Mouse (Mus musculus) megakaryocyte, embryonic 14.5 days (primary cell): ENCODE data around the gene Tas2r138. TPM values are rescaled to one million over a fixed set of nuclear protein-coding genes. Genes with fewer than 3 reads are reported as not detected.
"Not testable (repeated sequence)": the region's sequence is repeated elsewhere in the genome, so short reads cannot be mapped to it uniquely, and the experiment has no call there.

ENCODE experiments used
- H3K27me3 ChIP-seq: replicated peaks from 2 replicates; pipeline ENCODE3; 2012; ENCODE audit warnings: inconsistent platforms
- H3K36me3 ChIP-seq: replicated peaks from 2 replicates; pipeline ENCODE3; 2012; ENCODE audit warnings: low read length, inconsistent platforms, mixed read lengths
- H3K4me1 ChIP-seq: 2 replicates; pipeline ENCODE4 v1.6.1; 2012; ENCODE audit warnings: inconsistent platforms
- H3K4me3 ChIP-seq: replicated peaks from 2 replicates; pipeline ENCODE3; 2012; ENCODE audit warnings: moderate library complexity, mild to moderate bottlenecking, inconsistent platforms
- H3K9me3 ChIP-seq: 2 replicates; pipeline ENCODE4 v1.6.1; 2012; ENCODE audit warnings: inconsistent platforms
- FLI1 ChIP-seq: IDR thresholded peaks from 2 replicates; pipeline ENCODE4 v1.6.1; 2012; ENCODE audit warnings: low read length, inconsistent platforms, mixed read lengths
- GATA1 ChIP-seq: IDR thresholded peaks from 3 replicates; pipeline ENCODE4 v1.6.1; 2012; ENCODE audit warnings: mixed read lengths, low read length, inconsistent platforms, borderline replicate concordance
- polyA plus RNA-seq: library from polyadenylated mRNA; stranded (reverse); fragments of >175 nt; gene quantifications from 2 replicates; pipeline ENCODE4 v1.2.3, GENCODE M21; 2012; ENCODE audit warnings: low replicate concordance; ENCODE audit not compliant: insufficient read depth

Tas2r138 gene
- polyA plus RNA-seq, 1 experiment = not detected

- TF ChIP-seq FLI1 = no peak
- no peak for TF ChIP-seq GATA1
- Histone ChIP-seq H3K4me3 (no peak overlapping the region), H3K4me1 (no peaks in the 10 kb centered on the region), H3K36me3 (no peaks in the 10 kb centered on the region), H3K27me3 (peaks cover 1% of the 10 kb centered on the region), H3K9me3 (peaks cover 2% of the 10 kb centered on the region; the same call in 1 of the 2 replicates)
These were observed 4.9 kb upstream of the Tas2r138 start for GRCm38 (mm10) chr6:40617965-40618364.

GRCm38 (mm10) chr6:40610244-40610643 is 2.9 kb downstream of the Tas2r138 start:
- Histone ChIP-seq H3K9me3 (peaks cover 2% of the 10 kb centered on the region; the same call in 1 of the 2 replicates), H3K4me1 (no peaks in the 10 kb centered on the region; the same call in 1 of the 2 replicates), H3K27me3 (peaks cover 3% of the 10 kb centered on the region), H3K36me3 (no peaks in the 10 kb centered on the region), H3K4me3 (no peak overlapping the region)
- no peak for TF ChIP-seq FLI1
- no peak for TF ChIP-seq GATA1

GRCm38 (mm10) chr6:40607431-40607830 is 5.7 kb downstream of the Tas2r138 start:
- H3K4me1 ChIP-seq = no peaks in the 10 kb centered on the region; the same call in 1 of the 2 replicates
- H3K4me3 ChIP-seq = no peak overlapping the region
- H3K36me3 ChIP-seq = no peaks in the 10 kb centered on the region
- H3K9me3 ChIP-seq = no peaks in the 10 kb centered on the region
- TF ChIP-seq GATA1 (no peak), FLI1 (no peak)
- H3K27me3 ChIP-seq = no peaks in the 10 kb centered on the region

GRCm38 (mm10) chr6:40598546-40598945 is 14.6 kb downstream of the Tas2r138 start:
- not testable (repeated sequence) for H3K9me3 ChIP-seq, H3K4me3 ChIP-seq, H3K36me3 ChIP-seq, H3K27me3 ChIP-seq
- peaks cover 10% of the 10 kb centered on the region; the same call in 1 of the 2 replicates for H3K4me1 ChIP-seq

GRCm38 (mm10) chr6:40594804-40595550 is 18.1 kb downstream of the Tas2r138 start:
- no peak overlapping the region for H3K4me3 ChIP-seq
- H3K36me3 ChIP-seq = no peaks in the 10 kb centered on the region
- no peaks in the 10 kb centered on the region for H3K9me3 ChIP-seq
- TF ChIP-seq GATA1 (no peak), FLI1 (no peak)
- peaks cover 10% of the 10 kb centered on the region; the same call in 1 of the 2 replicates for H3K4me1 ChIP-seq
- no peaks in the 10 kb centered on the region for H3K27me3 ChIP-seq

- Histone ChIP-seq H3K36me3 (no peaks in the 10 kb centered on the region), H3K27me3 (no peaks in the 10 kb centered on the region), H3K9me3 (no peaks in the 10 kb centered on the region), H3K4me1 (no peaks in the 10 kb centered on the region; the same call in 1 of the 2 replicates), H3K4me3 (no peak overlapping the region)
- TF ChIP-seq GATA1 (no peak), FLI1 (no peak)
These were observed 24.8 kb downstream of the Tas2r138 start for GRCm38 (mm10) chr6:40588346-40588745.

GRCm38 (mm10) chr6:40585645-40586044 is 27.5 kb downstream of the Tas2r138 start, which contains the start of gene Clec5a:
Gene Clec5a, minus strand, starts transcription at chr6:40585821.
- TF ChIP-seq FLI1 (no peak), GATA1 (no peak)
- Histone ChIP-seq H3K27me3 (no peaks in the 10 kb centered on the region), H3K9me3 (no peaks in the 10 kb centered on the region), H3K4me3 (no peak within 1 kb of the TSS), H3K36me3 (no peaks in the 10 kb centered on the region), H3K4me1 (no peaks in the 10 kb centered on the region; the same call in 1 of the 2 replicates)

GRCm38 (mm10) chr6:40584336-40584735 is 28.8 kb downstream of the Tas2r138 start:
- no peak for TF ChIP-seq FLI1
- TF ChIP-seq GATA1 = no peak

GRCm38 (mm10) chr6:40576305-40576704 is 36.8 kb downstream of the Tas2r138 start:
- Histone ChIP-seq H3K4me1 (no peaks in the 10 kb centered on the region), H3K27me3 (peaks cover 7% of the 10 kb centered on the region), H3K4me3 (no peak overlapping the region), H3K9me3 (no peaks in the 10 kb centered on the region), H3K36me3 (no peaks in the 10 kb centered on the region)
- TF ChIP-seq GATA1 (no peak), FLI1 (no peak)

More at GRCm38 (mm10) chr6:40584336-40584735, 28.8 kb downstream of the Tas2r138 start:
- Histone ChIP-seq H3K27me3 (no peaks in the 10 kb centered on the region), H3K4me3 (no peak overlapping the region), H3K9me3 (no peaks in the 10 kb centered on the region), H3K4me1 (no peaks in the 10 kb centered on the region; the same call in 1 of the 2 replicates), H3K36me3 (no peaks in the 10 kb centered on the region)

GRCm38 (mm10) chr6:40573618-40574017 is 39.5 kb downstream of the Tas2r138 start:
- H3K9me3 ChIP-seq = no peaks in the 10 kb centered on the region
- H3K4me3 ChIP-seq = no peak overlapping the region
- no peaks in the 10 kb centered on the region for H3K36me3 ChIP-seq
- TF ChIP-seq GATA1 (no peak), FLI1 (no peak)
- no peaks in the 10 kb centered on the region for H3K4me1 ChIP-seq
- H3K27me3 ChIP-seq = peaks cover 9% of the 10 kb centered on the region

GRCm38 (mm10) chr6:40569187-40569586 is 43.9 kb downstream of the Tas2r138 start, which contains the start of gene Olfr460:
Gene Olfr460, plus strand, starts transcription at chr6:40569487.
- Histone ChIP-seq H3K9me3 (no peaks in the 10 kb centered on the region), H3K27me3 (peaks cover 7% of the 10 kb centered on the region), H3K36me3 (no peaks in the 10 kb centered on the region), H3K4me1 (no peaks in the 10 kb centered on the region), H3K4me3 (no peak within 1 kb of the TSS)
- TF ChIP-seq FLI1 (no peak), GATA1 (no peak)

Other genes with a start within 250 kb of the Tas2r138 start
- gene E330009J07Rik, start 177.2 kb downstream of the Tas2r138 start, polyA plus RNA-seq = 0.12 TPM in 1 of 2 replicates, not detected in the other
- gene Wee2, start 174.2 kb downstream of the Tas2r138 start, polyA plus RNA-seq = 0.57 TPM in 1 of 2 replicates, not detected in the other
- gene Ssbp1, start 142.0 kb downstream of the Tas2r138 start, polyA plus RNA-seq = 7.4 and 12.6 TPM in 2 replicates
- not detected in 2 replicates for gene Tas2r137, start 122.1 kb downstream of the Tas2r138 start, polyA plus RNA-seq
- gene Tas2r108, start 119.8 kb downstream of the Tas2r138 start, polyA plus RNA-seq = not detected in 2 replicates
- gene Prss37, start 93.8 kb downstream of the Tas2r138 start, polyA plus RNA-seq = not detected in 2 replicates
- not detected in 2 replicates for gene Olfr461, start 58.3 kb downstream of the Tas2r138 start, polyA plus RNA-seq
- gene Olfr460, start 43.8 kb downstream of the Tas2r138 start, polyA plus RNA-seq = not detected in 2 replicates
- 0.02 TPM in 1 of 2 replicates, not detected in the other for gene Clec5a, start 27.5 kb downstream of the Tas2r138 start, polyA plus RNA-seq
- gene Mgam, start 15.5 kb upstream of the Tas2r138 start, polyA plus RNA-seq = not detected in 2 replicates